Mouse (Mus musculus) cortical plate, adult 2 months (tissue): ENCODE measurements around the gene Ptpn5.

Source experiments
- CTCF ChIP-seq: fragments of 200-500 bp; IDR thresholded peaks from 2 replicates; pipeline ENCODE4 v1.5.1; 2011; ENCODE audit warnings: mild to moderate bottlenecking, control low read depth, low read length; ENCODE audit not compliant: insufficient read depth; ENCODE audit errors: extremely low read depth
- POLR2A ChIP-seq: fragments of 200-500 bp; IDR thresholded peaks from 2 replicates; pipeline ENCODE4 v1.6.1; 2011; ENCODE audit warnings: mild to moderate bottlenecking, low read length, control low read depth; ENCODE audit not compliant: insufficient read depth; ENCODE audit errors: extremely low read depth

GRCm38 (mm10) chr7:47099306-47099705 is 34.2 kb downstream of the Ptpn5 start:
- TF ChIP-seq CTCF (no peak), POLR2A (no peak)
